Mouse (Mus musculus): ENCODE data around the gene Inpp5a. TPM values are rescaled to one million over a fixed set of nuclear protein-coding genes. Genes with fewer than 3 reads are reported as not detected.

Gene Inpp5a
- polyA plus RNA-seq, 1 experiment from 2014 or later = 25.2 TPM

- Histone ChIP-seq H3K27me3 (ENCODE audit: control insufficient read depth, insufficient read depth, low read length) (no peaks in the 10 kb centered on the region), H3K4me2 (no peak overlapping the region), H3K4me3 (ENCODE audit: low read depth, low read length) (no peak overlapping the region), H3K9me3 (ENCODE audit: control insufficient read depth, low read length) (no peaks in the 10 kb centered on the region), H3K36me3 (ENCODE audit: control insufficient read depth, insufficient read depth, low read length) (no peaks in the 10 kb centered on the region), H3K27ac (ENCODE audit: low read depth, low read length) (no peak overlapping the region), H3K9ac (ENCODE audit: low read length) (no peak overlapping the region), H3K4me1 (ENCODE audit: control insufficient read depth, insufficient read depth, low read length) (peaks cover 8% of the 10 kb centered on the region)
- 79% methylated on average over 5 of the region's 5 CpGs for whole genome bisulfite sequencing
- no peak for ATAC-seq (ENCODE audit: low FRiP score)
- DNase-seq (ENCODE audit: low spot score, missing footprints) = peak; percentile 37
Measured at GRCm38 (mm10) chr7:139391691-139392090, 2.8 kb downstream of the Inpp5a start.

GRCm38 (mm10) chr7:139392106-139392505 is 3.2 kb downstream of the Inpp5a start:
- no peak overlapping the region for H3K4me2 ChIP-seq
- H3K9me3 ChIP-seq (ENCODE audit: control insufficient read depth, low read length) = no peaks in the 10 kb centered on the region
- 79% methylated on average over 2 of the region's 2 CpGs for WGBS
- no peaks in the 10 kb centered on the region for H3K27me3 ChIP-seq (ENCODE audit: control insufficient read depth, insufficient read depth, low read length)
- DNase-seq (ENCODE audit: low spot score, missing footprints) (peak; percentile 51), ATAC-seq (ENCODE audit: low FRiP score) (no peak)
- H3K27ac ChIP-seq (ENCODE audit: low read depth, low read length) = no peak overlapping the region
- no peak overlapping the region for H3K9ac ChIP-seq (ENCODE audit: low read length)
- H3K4me1 ChIP-seq (ENCODE audit: control insufficient read depth, insufficient read depth, low read length) = peaks cover 8% of the 10 kb centered on the region
- H3K4me3 ChIP-seq (ENCODE audit: low read depth, low read length) = no peak overlapping the region
- no peaks in the 10 kb centered on the region for H3K36me3 ChIP-seq (ENCODE audit: control insufficient read depth, insufficient read depth, low read length)

GRCm38 (mm10) chr7:139392691-139393235 is 3.9 kb downstream of the Inpp5a start:
- H3K9ac ChIP-seq (ENCODE audit: low read length) = no peak overlapping the region
- H3K36me3 ChIP-seq (ENCODE audit: control insufficient read depth, insufficient read depth, low read length) = no peaks in the 10 kb centered on the region
- ATAC-seq (ENCODE audit: low FRiP score) (no peak), DNase-seq (ENCODE audit: low spot score, missing footprints) (peak; percentile 60)
- H3K4me2 ChIP-seq = no peak overlapping the region
- no peak overlapping the region for H3K27ac ChIP-seq (ENCODE audit: low read depth, low read length)
- H3K4me3 ChIP-seq (ENCODE audit: low read depth, low read length) = no peak overlapping the region
- no peaks in the 10 kb centered on the region for H3K27me3 ChIP-seq (ENCODE audit: control insufficient read depth, insufficient read depth, low read length)
- peaks cover 8% of the 10 kb centered on the region for H3K4me1 ChIP-seq (ENCODE audit: control insufficient read depth, insufficient read depth, low read length)
- H3K9me3 ChIP-seq (ENCODE audit: control insufficient read depth, low read length) = no peaks in the 10 kb centered on the region
- WGBS = 84% methylated on average over 6 of the region's 6 CpGs

GRCm38 (mm10) chr7:139397521-139397920 is 8.6 kb downstream of the Inpp5a start:
- Histone ChIP-seq H3K9ac (ENCODE audit: low read length) (no peak overlapping the region), H3K27ac (ENCODE audit: low read depth, low read length) (no peak overlapping the region), H3K9me3 (ENCODE audit: control insufficient read depth, low read length) (no peaks in the 10 kb centered on the region), H3K4me2 (no peak overlapping the region), H3K4me3 (ENCODE audit: low read depth, low read length) (no peak overlapping the region), H3K27me3 (ENCODE audit: control insufficient read depth, insufficient read depth, low read length) (no peaks in the 10 kb centered on the region), H3K4me1 (ENCODE audit: control insufficient read depth, insufficient read depth, low read length) (no peaks in the 10 kb centered on the region), H3K36me3 (ENCODE audit: control insufficient read depth, insufficient read depth, low read length) (no peaks in the 10 kb centered on the region)
- WGBS = 79% methylated on average over 8 of the region's 8 CpGs
- ATAC-seq (ENCODE audit: low FRiP score) = no peak
- DNase-seq (ENCODE audit: low spot score, missing footprints) = no peak

GRCm38 (mm10) chr7:139398111-139398510 is 9.2 kb downstream of the Inpp5a start:
- H3K9ac ChIP-seq (ENCODE audit: low read length) = no peak overlapping the region
- no peak overlapping the region for H3K27ac ChIP-seq (ENCODE audit: low read depth, low read length)
- H3K4me1 ChIP-seq (ENCODE audit: control insufficient read depth, insufficient read depth, low read length) = no peaks in the 10 kb centered on the region
- H3K9me3 ChIP-seq (ENCODE audit: control insufficient read depth, low read length) = no peaks in the 10 kb centered on the region
- no peak overlapping the region for H3K4me2 ChIP-seq
- H3K27me3 ChIP-seq (ENCODE audit: control insufficient read depth, insufficient read depth, low read length) = no peaks in the 10 kb centered on the region
- no peaks in the 10 kb centered on the region for H3K36me3 ChIP-seq (ENCODE audit: control insufficient read depth, insufficient read depth, low read length)
- WGBS = 86% methylated on average over 5 of the region's 5 CpGs
- ATAC-seq (ENCODE audit: low FRiP score) (no peak), DNase-seq (ENCODE audit: low spot score, missing footprints) (no peak)
- no peak overlapping the region for H3K4me3 ChIP-seq (ENCODE audit: low read depth, low read length)

GRCm38 (mm10) chr7:139398530-139399021 is 9.7 kb downstream of the Inpp5a start:
- H3K4me2 ChIP-seq = no peak overlapping the region
- H3K4me1 ChIP-seq (ENCODE audit: control insufficient read depth, insufficient read depth, low read length) = no peaks in the 10 kb centered on the region
- H3K36me3 ChIP-seq (ENCODE audit: control insufficient read depth, insufficient read depth, low read length) = no peaks in the 10 kb centered on the region
- 83% methylated on average over 6 of the region's 6 CpGs for WGBS
- ATAC-seq (ENCODE audit: low FRiP score) (no peak), DNase-seq (ENCODE audit: low spot score, missing footprints) (no peak)
- H3K9ac ChIP-seq (ENCODE audit: low read length) = no peak overlapping the region
- H3K4me3 ChIP-seq (ENCODE audit: low read depth, low read length) = no peak overlapping the region
- H3K27ac ChIP-seq (ENCODE audit: low read depth, low read length) = no peak overlapping the region
- no peaks in the 10 kb centered on the region for H3K9me3 ChIP-seq (ENCODE audit: control insufficient read depth, low read length)
- H3K27me3 ChIP-seq (ENCODE audit: control insufficient read depth, insufficient read depth, low read length) = no peaks in the 10 kb centered on the region

- H3K4me2 ChIP-seq = no peak overlapping the region
- no peaks in the 10 kb centered on the region for H3K4me1 ChIP-seq (ENCODE audit: control insufficient read depth, insufficient read depth, low read length)
- no peaks in the 10 kb centered on the region for H3K27me3 ChIP-seq (ENCODE audit: control insufficient read depth, insufficient read depth, low read length)
- DNase-seq (ENCODE audit: low spot score, missing footprints) (no peak), ATAC-seq (ENCODE audit: low FRiP score) (no peak)
- 88% methylated on average over 4 of the region's 4 CpGs for WGBS
- no peak overlapping the region for H3K9ac ChIP-seq (ENCODE audit: low read length)
- H3K36me3 ChIP-seq (ENCODE audit: control insufficient read depth, insufficient read depth, low read length) = no peaks in the 10 kb centered on the region
- no peaks in the 10 kb centered on the region for H3K9me3 ChIP-seq (ENCODE audit: control insufficient read depth, low read length)
- H3K4me3 ChIP-seq (ENCODE audit: low read depth, low read length) = no peak overlapping the region
- H3K27ac ChIP-seq (ENCODE audit: low read depth, low read length) = no peak overlapping the region
Measured at GRCm38 (mm10) chr7:139399572-139399971, 10.7 kb downstream of the Inpp5a start.

GRCm38 (mm10) chr7:139399977-139400685 is 11.2 kb downstream of the Inpp5a start:
- no peaks in the 10 kb centered on the region for H3K4me1 ChIP-seq (ENCODE audit: control insufficient read depth, insufficient read depth, low read length)
- no peak overlapping the region for H3K9ac ChIP-seq (ENCODE audit: low read length)
- 94% methylated on average over 11 of the region's 11 CpGs for WGBS
- no peak overlapping the region for H3K4me3 ChIP-seq (ENCODE audit: low read depth, low read length)
- no peak overlapping the region for H3K27ac ChIP-seq (ENCODE audit: low read depth, low read length)
- H3K9me3 ChIP-seq (ENCODE audit: control insufficient read depth, low read length) = no peaks in the 10 kb centered on the region
- no peaks in the 10 kb centered on the region for H3K27me3 ChIP-seq (ENCODE audit: control insufficient read depth, insufficient read depth, low read length)
- DNase-seq (ENCODE audit: low spot score, missing footprints) = no peak
- ATAC-seq (ENCODE audit: low FRiP score) = no peak
- H3K4me2 ChIP-seq = no peak overlapping the region
- no peaks in the 10 kb centered on the region for H3K36me3 ChIP-seq (ENCODE audit: control insufficient read depth, insufficient read depth, low read length)

- DNase-seq (ENCODE audit: low spot score, missing footprints) (no peak), ATAC-seq (ENCODE audit: low FRiP score) (no peak)
- Histone ChIP-seq H3K27ac (ENCODE audit: low read depth, low read length) (no peak overlapping the region), H3K9ac (ENCODE audit: low read length) (no peak overlapping the region), H3K4me2 (no peak overlapping the region), H3K4me1 (ENCODE audit: control insufficient read depth, insufficient read depth, low read length) (no peaks in the 10 kb centered on the region), H3K9me3 (ENCODE audit: control insufficient read depth, low read length) (no peaks in the 10 kb centered on the region), H3K27me3 (ENCODE audit: control insufficient read depth, insufficient read depth, low read length) (no peaks in the 10 kb centered on the region), H3K36me3 (ENCODE audit: control insufficient read depth, insufficient read depth, low read length) (no peaks in the 10 kb centered on the region), H3K4me3 (ENCODE audit: low read depth, low read length) (no peak overlapping the region)
- 95% methylated on average over 3 of the region's 3 CpGs for WGBS
Measured at GRCm38 (mm10) chr7:139400926-139401325, 12.0 kb downstream of the Inpp5a start.

Measured in midbrain, embryonic 11.5 days (tissue).